10 mouse cellular contexts compared by ENCODE assay signal in genomic region chr10:74680559-74680958, GRCm38 (mm10).
A peak's percentile ranks its signal among the peaks of the same experiment; 100 is the strongest.
DNase-seq lines count a peak whose midpoint lies in the region; ATAC-seq and TF ChIP-seq lines count a peak whose summit lies in the region.
"Had no signal": no experiment of that assay in that cellular context is flagged by ENCODE, and none has a peak within 500 bp of the region (broad histone marks: within the 10 kb centered on the region; RNA-seq: fewer than 3 reads in every experiment).

No protein-coding gene starts in this region.

- H3K27ac ChIP-seq in gastrocnemius, adult 2 months, result peak overlapping the region; percentile 56; the same call in 1 of the 2 replicates
- peak overlapping the region; percentile 39; the same call in 1 of the 2 replicates for H3K27ac ChIP-seq in limb, embryonic 13.5 days
- H3K27ac ChIP-seq: midbrain, embryonic 12.5 days had no signal

- TF ChIP-seq CTCF in gastrocnemius, adult 2 months (IDR thresholded peaks at IDR 0.05), result no peak

- peak; percentile 44; the same call in 1 of the 2 replicates for ATAC-seq in limb, embryonic 13.5 days (ENCODE audit: low FRiP score, low read depth)
- no peak for ATAC-seq in granulocyte monocyte progenitor cell, adult 5-6 weeks (replicated peaks; ENCODE audit: poor library complexity, severe bottlenecking)

- H3K4me2 ChIP-seq in limb, embryonic 13.5 days (replicated peaks), result 0 out of 2 replicates have a peak overlapping the region, but pooled peaks have one; percentile 0
- H3K4me2 ChIP-seq: midbrain, embryonic 12.5 days had no signal

- intact Hi-C loops in gastrocnemius, adult 2 months (cut with DNase I), result no loop called here
- intact Hi-C loops in gastrocnemius, postnatal 36 days (cut with DNase I), result no loop called here

- H3K27me3 ChIP-seq in limb, embryonic 13.5 days, result no peaks in the 10 kb centered on the region
- H3K27me3 ChIP-seq: midbrain, embryonic 12.5 days had no signal

- DNase-seq in gastrocnemius, adult 2 months, result no peak
- DNase-seq in gastrocnemius, postnatal 4 days (ENCODE audit: low spot score in 2 of 2), result no peak
- DNase-seq in R1 (ENCODE audit: low read depth, low spot score), result peak; percentile 32
- DNase-seq in forelimb bud, embryonic 11.5 days (ENCODE audit: low read depth, low spot score), result peak; percentile 40
- DNase-seq in gastrocnemius, postnatal 36 days, result no peak
- no peak for DNase-seq in ovary, postnatal 10 days (ENCODE audit: low spot score)
- DNase-seq: lung, adult 2 months had no signal

- WGBS in limb, embryonic 13.5 days, result 4% methylated on average over 1 of the region's 1 CpGs

- no peaks in the 10 kb centered on the region for H3K9me3 ChIP-seq in limb, embryonic 13.5 days
- H3K9me3 ChIP-seq: midbrain, embryonic 12.5 days had no signal

- no peaks in the 10 kb centered on the region for H3K36me3 ChIP-seq in limb, embryonic 13.5 days
- H3K36me3 ChIP-seq: midbrain, embryonic 12.5 days had no signal

- no peak overlapping the region for H3K4me3 ChIP-seq in gastrocnemius, adult 2 months
- H3K4me3 ChIP-seq in limb, embryonic 13.5 days, result no peak overlapping the region
- H3K4me3 ChIP-seq: midbrain, embryonic 12.5 days had no signal

- no peak overlapping the region for H3K9ac ChIP-seq in limb, embryonic 13.5 days
- H3K9ac ChIP-seq: midbrain, embryonic 12.5 days had no signal

- peaks cover 9% of the 10 kb centered on the region for H3K4me1 ChIP-seq in limb, embryonic 13.5 days
- H3K4me1 ChIP-seq: midbrain, embryonic 12.5 days had no signal

Comparison
In these comparisons a context has a peak if more than half of its experiments do, and no peak if none do; other contexts are left out.
1. DNase-seq: peak in R1 (single experiment) and forelimb bud, embryonic 11.5 days (single experiment); none in gastrocnemius, adult 2 months (single experiment), gastrocnemius, postnatal 4 days (0 of 2), gastrocnemius, postnatal 36 days (0 of 2) and ovary, postnatal 10 days (single experiment).